ENCODE assay signal across 12 mouse cellular contexts in the genomic region with DNA sequence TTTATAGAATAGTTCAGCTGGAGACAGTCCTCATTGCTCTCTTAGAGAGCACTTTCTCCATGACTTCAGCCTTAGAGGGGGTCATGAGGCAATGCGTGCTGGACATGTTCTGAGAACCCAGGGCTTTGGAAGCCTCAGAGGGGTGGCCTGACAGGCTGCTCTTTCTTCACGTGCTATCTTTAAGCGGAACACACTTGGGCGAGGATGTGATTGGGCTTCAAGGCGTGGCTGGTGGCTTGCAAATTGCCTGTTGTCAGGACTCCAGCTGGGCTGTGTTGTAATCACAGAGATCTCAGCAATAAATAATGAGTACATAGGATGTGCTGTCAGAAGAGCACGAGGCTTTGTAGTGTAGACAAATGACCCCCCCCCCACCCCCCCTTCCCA.
DNase-seq lines count a peak whose midpoint lies in the region; ATAC-seq and TF ChIP-seq lines count a peak whose summit lies in the region.
"Had no signal": no experiment of that assay in that cellular context is flagged by ENCODE, and none has a peak within 500 bp of the region (broad histone marks: within the 10 kb centered on the region; RNA-seq: fewer than 3 reads in every experiment).

No protein-coding gene starts in this region.

- no peak for DNase-seq in embryonic facial prominence, embryonic 10.5 days (ENCODE audit: low spot score)
- DNase-seq in kidney, postnatal 10 days: peak; percentile 35
- DNase-seq in layer of hippocampus, adult 8-10 months (ENCODE audit: low spot score in 2 of 2): no peak
- no peak for DNase-seq in right cerebral cortex, adult 2 months (ENCODE audit: low spot score in 2 of 2)
- DNase-seq: right cerebral cortex, adult 18-20 months had no signal

- no peak overlapping the region for H3K9ac ChIP-seq in embryonic facial prominence, embryonic 15.5 days
- no peak overlapping the region for H3K9ac ChIP-seq in kidney, embryonic 16.5 days (replicated peaks; ENCODE audit: low read length)
- H3K9ac ChIP-seq: limb, embryonic 13.5 days had no signal

- no peaks in the 10 kb centered on the region for H3K27me3 ChIP-seq in embryonic facial prominence, embryonic 15.5 days
- H3K27me3 ChIP-seq in embryonic facial prominence, embryonic 10.5 days (replicated peaks; ENCODE audit: low read depth, poor library complexity, severe bottlenecking): 0 out of 2 replicates have a peak, but pooled peaks cover 6% of the 10 kb centered on the region
- no peaks in the 10 kb centered on the region for H3K27me3 ChIP-seq in kidney, embryonic 16.5 days (ENCODE audit: insufficient read depth, low read length)
- H3K27me3 ChIP-seq: limb, embryonic 13.5 days had no signal

- no peaks in the 10 kb centered on the region for H3K9me3 ChIP-seq in embryonic facial prominence, embryonic 15.5 days (replicated peaks)
- no peaks in the 10 kb centered on the region for H3K9me3 ChIP-seq in embryonic facial prominence, embryonic 10.5 days
- no peaks in the 10 kb centered on the region for H3K9me3 ChIP-seq in kidney, embryonic 16.5 days (ENCODE audit: low read length)
- H3K9me3 ChIP-seq: limb, embryonic 13.5 days had no signal

- TF ChIP-seq POLR2A in olfactory bulb, adult 2 months (IDR thresholded peaks at IDR 0.05; ENCODE audit: insufficient read depth, low read depth, low read length): no peak

- H3K4me1 ChIP-seq in embryonic facial prominence, embryonic 15.5 days: peaks cover 18% of the 10 kb centered on the region; the same call in 1 of the 2 replicates
- H3K4me1 ChIP-seq in embryonic facial prominence, embryonic 10.5 days: peaks cover 28% of the 10 kb centered on the region
- peaks cover 17% of the 10 kb centered on the region; the same call in 1 of the 2 replicates for H3K4me1 ChIP-seq in kidney, embryonic 16.5 days (ENCODE audit: insufficient read depth, low read length)
- peaks cover 33% of the 10 kb centered on the region for H3K4me1 ChIP-seq in olfactory bulb, adult 2 months (ENCODE audit: control insufficient read depth, insufficient read depth, low read length)

- peak overlapping the region; percentile 2; the same call in 1 of the 2 replicates for H3K27ac ChIP-seq in embryonic facial prominence, embryonic 15.5 days (replicated peaks)
- H3K27ac ChIP-seq in embryonic facial prominence, embryonic 10.5 days (replicated peaks): no peak overlapping the region
- no peak overlapping the region for H3K27ac ChIP-seq in kidney, embryonic 16.5 days (ENCODE audit: low read length)
- H3K27ac ChIP-seq in olfactory bulb, adult 2 months (ENCODE audit: insufficient read depth, low read depth, low read length): peak overlapping the region; percentile 84
- H3K27ac ChIP-seq: limb, embryonic 13.5 days had no signal

- H3K36me3 ChIP-seq in embryonic facial prominence, embryonic 15.5 days: no peaks in the 10 kb centered on the region
- H3K36me3 ChIP-seq in embryonic facial prominence, embryonic 10.5 days (replicated peaks): no peaks in the 10 kb centered on the region
- no peaks in the 10 kb centered on the region for H3K36me3 ChIP-seq in kidney, embryonic 16.5 days (ENCODE audit: insufficient read depth, low read length)
- H3K36me3 ChIP-seq: limb, embryonic 13.5 days had no signal

- no peak for ATAC-seq in embryonic facial prominence, embryonic 15.5 days (ENCODE audit: insufficient number of reproducible peaks, low FRiP score, low TSS enrichment, low read depth)
- ATAC-seq in kidney, embryonic 16.5 days (ENCODE audit: low FRiP score, low TSS enrichment): no peak
- ATAC-seq in granulocyte monocyte progenitor cell, adult 5-6 weeks (replicated peaks; ENCODE audit: poor library complexity, severe bottlenecking): peak; percentile 64
- ATAC-seq: CD4-positive, CD25-positive, alpha-beta regulatory T cell, adult 4 months; hindbrain, embryonic 16.5 days had no signal

- H3K4me2 ChIP-seq in embryonic facial prominence, embryonic 15.5 days (replicated peaks): no peak overlapping the region
- no peak overlapping the region for H3K4me2 ChIP-seq in kidney, embryonic 16.5 days (replicated peaks; ENCODE audit: low read depth, low read length)
- H3K4me2 ChIP-seq: limb, embryonic 13.5 days had no signal

- TF ChIP-seq CTCF in olfactory bulb, adult 2 months (IDR thresholded peaks at IDR 0.05; ENCODE audit: insufficient read depth, low read depth, low read length): no peak

- 67% methylated on average over 6 of the region's 6 CpGs for WGBS in embryonic facial prominence, embryonic 15.5 days
- WGBS in embryonic facial prominence, embryonic 10.5 days: 83% methylated on average over 6 of the region's 6 CpGs
- 36% methylated on average over 6 of the region's 6 CpGs for WGBS in kidney, embryonic 16.5 days
- 22% methylated on average over 6 of the region's 6 CpGs for WGBS in olfactory bulb, adult 2 months

- no peak overlapping the region for H3K4me3 ChIP-seq in embryonic facial prominence, embryonic 15.5 days (replicated peaks)
- H3K4me3 ChIP-seq in embryonic facial prominence, embryonic 10.5 days: no peak overlapping the region
- no peak overlapping the region for H3K4me3 ChIP-seq in kidney, embryonic 16.5 days (ENCODE audit: low read length)
- H3K4me3 ChIP-seq in olfactory bulb, adult 2 months (ENCODE audit: insufficient read depth, low read depth, low read length): no peak overlapping the region
- H3K4me3 ChIP-seq: limb, embryonic 13.5 days had no signal

Comparison
In these comparisons a context has a peak if more than half of its experiments do, and no peak if none do; other contexts are left out.
1. H3K27ac ChIP-seq: peak in embryonic facial prominence, embryonic 15.5 days (single experiment) and olfactory bulb, adult 2 months (single experiment); none in embryonic facial prominence, embryonic 10.5 days (single experiment) and kidney, embryonic 16.5 days (single experiment).